Mouse (Mus musculus) testis, adult 2 months (tissue): Measurements from ENCODE around the gene Mfsd14a. TPM values are rescaled to one million over a fixed set of nuclear protein-coding genes. Genes with fewer than 3 reads are reported as not detected.
A peak's percentile ranks its signal among the peaks of the same experiment; 100 is the strongest.

Source experiments
- H3K27ac ChIP-seq: fragments of 200-500 bp; 2 replicates; pipeline ENCODE4 v1.5.1; 2012; ENCODE audit warnings: low read depth, low read length; ENCODE audit not compliant: control insufficient read depth, insufficient read depth
- H3K27me3 ChIP-seq: fragments of 200-500 bp; 2 replicates; pipeline ENCODE4 v1.6.1; 2012; ENCODE audit warnings: mild to moderate bottlenecking, low read length, moderate library complexity; ENCODE audit not compliant: control insufficient read depth, insufficient read depth
- H3K36me3 ChIP-seq: fragments of 200-500 bp; 2 replicates; pipeline ENCODE4 v1.6.1; 2012; ENCODE audit warnings: mild to moderate bottlenecking, low read length; ENCODE audit not compliant: control insufficient read depth, insufficient read depth
- H3K4me1 ChIP-seq: fragments of 200-500 bp; 2 replicates; pipeline ENCODE4 v1.6.1; 2012; ENCODE audit warnings: low read length; ENCODE audit not compliant: control insufficient read depth, insufficient read depth
- H3K4me3 ChIP-seq: fragments of 200-500 bp; 2 replicates; pipeline ENCODE4 v1.5.1; 2012; ENCODE audit warnings: low read depth, mild to moderate bottlenecking, low read length, moderate library complexity, mixed read lengths; ENCODE audit not compliant: control insufficient read depth
- CTCF ChIP-seq: fragments of 200-500 bp; IDR thresholded peaks from 2 replicates; pipeline ENCODE4 v1.5.1; 2012; ENCODE audit warnings: low read depth, mild to moderate bottlenecking, inconsistent platforms, low read length, moderate library complexity; ENCODE audit not compliant: control insufficient read depth, insufficient read depth, insufficient replicate concordance
- POLR2A ChIP-seq: fragments of 200-500 bp; IDR thresholded peaks from 2 replicates; pipeline ENCODE4 v1.6.1; 2012; ENCODE audit warnings: low read depth, mild to moderate bottlenecking, inconsistent platforms, low read length, moderate library complexity; ENCODE audit not compliant: control insufficient read depth
- polyA plus RNA-seq: library from polyadenylated mRNA; depleted of rRNA; stranded (reverse); fragments of >200 nt; gene quantifications from 2 replicates; pipeline ENCODE4 v1.2.3, GENCODE M21; 2012; rRNA removed

Gene Mfsd14a
- polyA plus RNA-seq, 1 experiment: 145 TPM

DNA sequence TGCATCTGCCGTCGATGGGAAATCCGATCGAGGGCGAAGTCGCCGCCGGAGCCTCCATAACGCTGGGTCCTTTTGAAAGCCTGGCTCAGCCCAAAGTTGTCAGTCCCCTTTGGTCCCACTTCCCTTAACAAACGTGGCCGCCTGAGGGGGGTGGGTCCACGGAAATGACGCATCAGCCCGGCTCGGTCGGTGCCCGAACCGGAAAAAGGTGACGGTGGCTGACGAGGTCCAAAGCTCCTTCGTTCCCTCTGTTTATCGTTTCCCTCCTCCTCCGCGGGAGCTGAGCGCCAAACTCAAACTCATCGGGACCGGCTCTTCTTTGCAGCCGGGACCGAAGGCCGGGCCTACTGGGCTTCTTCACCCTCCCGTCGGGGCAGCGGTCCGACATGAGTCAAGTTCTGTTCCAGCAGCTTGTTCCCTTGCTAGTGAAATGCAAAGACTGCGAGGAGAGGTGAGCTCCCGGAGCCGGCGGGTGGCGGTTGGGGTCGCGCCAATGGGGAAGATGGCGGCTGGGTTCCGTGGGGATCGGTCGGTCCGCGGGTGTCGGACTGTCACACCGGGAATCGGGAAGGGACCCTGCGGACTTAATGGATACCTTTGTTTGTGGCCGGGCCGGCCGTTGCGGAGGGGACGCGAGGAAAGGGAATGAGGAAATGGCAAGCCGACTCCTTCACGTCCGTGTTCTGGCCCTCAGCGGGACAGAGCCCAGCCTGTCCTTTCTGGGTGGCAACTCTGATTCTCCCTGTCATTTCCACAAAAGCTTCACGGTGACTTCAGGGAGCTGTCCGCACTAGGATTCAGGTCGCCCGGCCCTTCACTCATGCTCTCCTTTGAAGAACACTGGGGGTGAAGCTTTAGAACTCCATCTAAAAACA is 67.5 kb downstream of the Mfsd14a start, which contains the start of gene Sass6:
TSS of gene Sass6 (plus strand) at position 255 of the 875 bp plus-strand sequence.
- H3K4me1 ChIP-seq: no peaks in the 10 kb centered on the region
- TF ChIP-seq POLR2A (peak; percentile 88), CTCF (no peak)
- H3K36me3 ChIP-seq: no peaks in the 10 kb centered on the region; the same call in 1 of the 2 replicates
- H3K27me3 ChIP-seq: no peaks in the 10 kb centered on the region
- peak within 1 kb of the TSS; percentile 99 for H3K4me3 ChIP-seq
- peak within 1 kb of the TSS; percentile 98 for H3K27ac ChIP-seq

DNA sequence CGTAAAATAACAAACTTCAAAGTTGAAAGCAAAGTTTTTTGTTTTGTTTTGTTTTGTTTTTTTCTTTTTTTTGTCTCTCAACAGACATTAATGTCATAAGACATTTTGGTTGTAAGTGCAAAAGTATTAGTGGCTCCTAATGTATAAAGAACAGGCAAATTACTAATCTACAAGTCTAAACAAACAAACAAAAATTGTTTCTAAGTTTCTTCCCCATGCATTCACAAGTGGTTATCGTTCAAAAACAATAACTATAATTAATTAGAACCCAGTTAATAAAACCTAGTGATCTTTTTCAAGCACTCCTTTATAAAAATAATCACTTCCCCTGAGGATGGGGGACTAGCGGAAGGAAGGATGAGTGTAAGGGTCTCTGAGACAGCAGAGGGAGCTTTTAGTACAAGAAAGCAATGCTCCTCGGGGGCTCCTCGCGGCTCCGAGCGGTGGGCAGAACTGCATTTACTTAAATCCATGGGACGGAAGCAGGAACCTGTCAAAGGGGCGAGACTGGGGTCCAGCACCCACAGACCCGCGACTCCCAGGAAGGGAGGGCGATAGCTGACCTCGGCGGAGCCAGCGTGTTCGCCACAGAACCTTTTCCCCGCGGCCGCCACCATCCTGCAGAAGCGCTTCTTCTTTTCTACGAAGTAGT is 68.3 kb downstream of the Mfsd14a start:
- Histone ChIP-seq H3K4me1 (no peaks in the 10 kb centered on the region), H3K36me3 (peaks cover 2% of the 10 kb centered on the region), H3K27me3 (no peaks in the 10 kb centered on the region), H3K27ac (peak overlapping the region; percentile 46), H3K4me3 (peak overlapping the region; percentile 99)
- no peak for TF ChIP-seq POLR2A
- TF ChIP-seq CTCF: no peak

DNA sequence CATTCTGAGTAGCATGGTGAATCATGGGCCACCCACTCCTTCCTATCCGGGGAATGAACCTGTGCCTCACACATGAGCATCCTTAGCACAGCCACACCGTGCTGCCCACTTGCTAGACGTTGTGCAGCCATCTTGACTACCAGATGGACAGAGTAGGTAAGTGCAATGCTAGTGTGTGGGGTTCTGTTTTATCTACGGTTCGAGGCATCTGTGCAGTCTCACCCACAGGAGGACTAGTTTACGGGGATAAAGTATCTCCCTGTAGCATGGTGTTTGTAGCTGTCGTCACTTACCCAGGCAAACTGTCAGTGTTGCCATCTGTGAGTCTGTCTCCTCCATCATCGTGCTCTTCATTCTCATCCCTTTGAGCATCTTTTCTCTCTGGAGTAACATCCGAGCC is 80.3 kb downstream of the Mfsd14a start:
- Histone ChIP-seq H3K27me3 (no peaks in the 10 kb centered on the region), H3K4me1 (no peaks in the 10 kb centered on the region), H3K4me3 (no peak overlapping the region), H3K36me3 (peaks cover 3% of the 10 kb centered on the region), H3K27ac (no peak overlapping the region)
- TF ChIP-seq CTCF (no peak), POLR2A (no peak)

Other genes with a start within 250 kb of the Mfsd14a start
- gene Cdc14a, start 238.6 kb downstream of the Mfsd14a start, polyA plus RNA-seq: 57.9 and 64.6 TPM in 2 replicates
- gene Rtca, start 154.5 kb downstream of the Mfsd14a start, polyA plus RNA-seq: 98.8 and 100 TPM in 2 replicates
- 2.2 and 2.6 TPM in 2 replicates for gene Dbt, start 149.6 kb downstream of the Mfsd14a start, polyA plus RNA-seq
- gene Lrrc39, start 99.7 kb downstream of the Mfsd14a start, polyA plus RNA-seq: 0.02 TPM in 1 of 2 replicates, not detected in the other
- gene Sass6, start 67.7 kb downstream of the Mfsd14a start, polyA plus RNA-seq: 21.4 and 22.8 TPM in 2 replicates
- gene Trmt13, start 48.1 kb downstream of the Mfsd14a start, polyA plus RNA-seq: 4.8 and 5.0 TPM in 2 replicates
- gene Gm43191, start 18.6 kb upstream of the Mfsd14a start, polyA plus RNA-seq: 0.19 TPM in 1 of 2 replicates, not detected in the other
- 19.5 and 20.1 TPM in 2 replicates for gene Slc35a3, start 50.2 kb upstream of the Mfsd14a start, polyA plus RNA-seq
- 2.8 and 3.2 TPM in 2 replicates for gene Agl, start 145.5 kb upstream of the Mfsd14a start, polyA plus RNA-seq
- 0.58 and 0.66 TPM in 2 replicates for gene Frrs1, start 196.8 kb upstream of the Mfsd14a start, polyA plus RNA-seq